Mouse (Mus musculus) bone marrow, adult 2 months (tissue): ENCODE measurements around the gene Gdf10.

Experiments
- CTCF ChIP-seq: fragments of 200-500 bp; IDR thresholded peaks from 2 replicates; pipeline ENCODE4 v1.5.1; 2011; ENCODE audit warnings: low read length, control low read depth; ENCODE audit not compliant: control insufficient read depth, insufficient read depth
- POLR2A ChIP-seq: fragments of 200-500 bp; IDR thresholded peaks from 2 replicates; pipeline ENCODE4 v1.6.1; 2011; ENCODE audit warnings: low read depth, mild to moderate bottlenecking, control low read depth, low read length, borderline replicate concordance; ENCODE audit not compliant: control insufficient read depth

GRCm38 (mm10) chr14:33974752-33975151 is 51.4 kb downstream of the Gdf10 start:
- TF ChIP-seq POLR2A, result no peak
- TF ChIP-seq CTCF, result no peak
